Mouse (Mus musculus) liver, postnatal 0 days (tissue): ENCODE results near the gene Cyp2d11. TPM values are rescaled to one million over a fixed set of nuclear protein-coding genes. Genes with fewer than 3 reads are reported as not detected.
"Not testable (repeated sequence)": the region's sequence is repeated elsewhere in the genome, so short reads cannot be mapped to it uniquely, and the experiment has no call there.

ENCODE experiments used
- ATAC-seq: fragments of 200-750 bp; cut with Nextera tagmentation; 2 replicates; pipeline ENCODE4 v1.8.0; 2017; ENCODE audit warnings: mild to moderate bottlenecking, moderate library complexity
- DNase-seq: peaks from one replicate; pipeline ENCODE4 v3.0.0-alpha.2; 2016
- H3K27ac ChIP-seq: fragments of 300-500 bp; sonication (generic); 2 replicates; pipeline ENCODE4 v1.5.1; 2014; ENCODE audit warnings: antibody characterized with exemption, moderate library complexity, mild to moderate bottlenecking, low read depth
- H3K27me3 ChIP-seq: fragments of 300-500 bp; sonication (generic); 2 replicates; pipeline ENCODE4 v1.6.1; 2014; ENCODE audit warnings: low read length, control low read depth, mixed read lengths; ENCODE audit not compliant: insufficient read depth
- H3K36me3 ChIP-seq: fragments of 300-500 bp; sonication (generic); replicated peaks from 2 replicates; pipeline ENCODE4 v1.6.1; 2014; ENCODE audit warnings: mild to moderate bottlenecking, control low read depth, low read length, moderate library complexity, mixed read lengths; ENCODE audit not compliant: insufficient read depth
- H3K4me1 ChIP-seq: fragments of 300-500 bp; sonication (generic); 2 replicates; pipeline ENCODE4 v1.6.1; 2014; ENCODE audit warnings: antibody characterized with exemption, mild to moderate bottlenecking, control low read depth; ENCODE audit not compliant: insufficient read depth
- H3K4me2 ChIP-seq: fragments of 300-500 bp; sonication (generic); 2 replicates; pipeline ENCODE4 v1.6.1; 2014; ENCODE audit warnings: low read depth, mild to moderate bottlenecking, low read length, moderate library complexity, mixed read lengths
- H3K4me3 ChIP-seq: fragments of 300-500 bp; sonication (generic); 2 replicates; pipeline ENCODE4 v1.5.1; 2014; ENCODE audit warnings: low read depth, low read length
- H3K9ac ChIP-seq: fragments of 300-500 bp; sonication (generic); replicated peaks from 2 replicates; pipeline ENCODE4 v1.6.1; 2014; ENCODE audit warnings: mild to moderate bottlenecking, moderate library complexity
- H3K9me3 ChIP-seq: fragments of 300-500 bp; sonication (generic); 2 replicates; pipeline ENCODE4 v1.6.1; 2016; ENCODE audit warnings: mild to moderate bottlenecking, control low read depth, low read length, mixed read lengths
- CTCF ChIP-seq: sonication (generic); IDR thresholded peaks from 2 replicates; pipeline ENCODE4 v1.5.1; 2016; ENCODE audit warnings: antibody characterized with exemption, low read depth
- EP300 ChIP-seq: IDR thresholded peaks from 2 replicates; pipeline ENCODE4 v1.6.1; 2016; ENCODE audit warnings: antibody characterized with exemption, low read depth, mild to moderate bottlenecking
- WGBS: fragments of 180-500 bp; shearing (Covaris S2); extraction: QIAGEN DNeasy Blood & Tissue Kit; methylation state at CpG from one replicate; pipeline ENCODE4 v1.1.7; 2014; ENCODE audit not compliant: insufficient replicate concordance; 5-methylcytosine and 5-hydroxymethylcytosine counted together
- polyA plus RNA-seq: library from polyadenylated mRNA; unstranded; fragments of >200 nt; fragmentation: Nextera tagmentation; extraction: Ambion mirVana; gene quantifications from 2 replicates; pipeline ENCODE4 v1.2.1, GENCODE M21; 2015

Gene Cyp2d11
- polyA plus RNA-seq, 1 experiment from 2014 or later = 0.25 TPM

GRCm38 (mm10) chr15:82406981-82407380, 13.2 kb upstream of the Cyp2d11 start, which contains the start of gene Cyp2d10:
TSS of gene Cyp2d10 (minus strand) at chr15:82407195.
- peak; percentile 93 for ATAC-seq
- H3K4me3 ChIP-seq = peak within 1 kb of the TSS; percentile 50
- peak; percentile 71 for DNase-seq

GRCm38 (mm10) chr15:82404163-82404562, 10.3 kb upstream of the Cyp2d11 start:
- Histone ChIP-seq H3K4me2 (no peak overlapping the region), H3K27ac (no peak overlapping the region), H3K36me3 (no peaks in the 10 kb centered on the region), H3K4me3 (no peak overlapping the region), H3K4me1 (no peaks in the 10 kb centered on the region; the same call in 1 of the 2 replicates), H3K9ac (no peak overlapping the region), H3K27me3 (no peaks in the 10 kb centered on the region), H3K9me3 (no peaks in the 10 kb centered on the region)
- no peak for TF ChIP-seq EP300
- no peak for TF ChIP-seq CTCF
- 79% methylated on average over 3 of the region's 3 CpGs for WGBS
- ATAC-seq (no peak), DNase-seq (no peak)

More at GRCm38 (mm10) chr15:82406981-82407380, 13.2 kb upstream of the Cyp2d11 start, which contains the start of gene Cyp2d10:
- Histone ChIP-seq H3K4me1 (no peaks in the 10 kb centered on the region; the same call in 1 of the 2 replicates), H3K27ac (peak within 1 kb of the TSS; percentile 69), H3K27me3 (no peaks in the 10 kb centered on the region), H3K9me3 (no peaks in the 10 kb centered on the region), H3K4me2 (peak within 1 kb of the TSS; percentile 60), H3K36me3 (no peaks in the 10 kb centered on the region), H3K9ac (peak within 1 kb of the TSS; percentile 67)
- WGBS = 81% methylated on average over 6 of the region's 6 CpGs
- TF ChIP-seq CTCF = 0 out of 2 replicates have a peak, but pooled peaks have one; percentile 12
- TF ChIP-seq EP300 = no peak

- no peaks in the 10 kb centered on the region for H3K27me3 ChIP-seq
- no peak for TF ChIP-seq EP300
- TF ChIP-seq CTCF = no peak
- H3K4me1 ChIP-seq = no peaks in the 10 kb centered on the region; the same call in 1 of the 2 replicates
- no peak overlapping the region for H3K9ac ChIP-seq
- no peak overlapping the region for H3K27ac ChIP-seq
- H3K4me3 ChIP-seq = no peak overlapping the region
- no peaks in the 10 kb centered on the region for H3K36me3 ChIP-seq
- DNase-seq = no peak
- no peak overlapping the region for H3K4me2 ChIP-seq
- ATAC-seq = no peak
- no peaks in the 10 kb centered on the region for H3K9me3 ChIP-seq
- WGBS = 83% methylated on average over 9 of the region's 9 CpGs
Observed at GRCm38 (mm10) chr15:82403606-82404005, 9.8 kb upstream of the Cyp2d11 start.

- no peak for DNase-seq
- no peak overlapping the region for H3K9ac ChIP-seq
- no peaks in the 10 kb centered on the region; the same call in 1 of the 2 replicates for H3K4me1 ChIP-seq
- H3K4me2 ChIP-seq = no peak overlapping the region
- no peak overlapping the region for H3K27ac ChIP-seq
- no peaks in the 10 kb centered on the region for H3K27me3 ChIP-seq
- WGBS = 69% methylated on average over 6 of the region's 6 CpGs
- TF ChIP-seq EP300 (no peak), CTCF (no peak)
- no peaks in the 10 kb centered on the region for H3K36me3 ChIP-seq
- no peak for ATAC-seq
- H3K4me3 ChIP-seq = no peak overlapping the region
- no peaks in the 10 kb centered on the region for H3K9me3 ChIP-seq
Observed at GRCm38 (mm10) chr15:82402741-82403140, 8.9 kb upstream of the Cyp2d11 start.

- DNase-seq (no peak), ATAC-seq (no peak)
- TF ChIP-seq CTCF = no peak
- no peak for TF ChIP-seq EP300
- Histone ChIP-seq H3K27me3 (no peaks in the 10 kb centered on the region), H3K4me1 (no peaks in the 10 kb centered on the region), H3K4me3 (no peak overlapping the region), H3K4me2 (no peak overlapping the region), H3K36me3 (no peaks in the 10 kb centered on the region), H3K9me3 (no peaks in the 10 kb centered on the region), H3K27ac (no peak overlapping the region), H3K9ac (no peak overlapping the region)
Observed at GRCm38 (mm10) chr15:82402106-82402505, 8.3 kb upstream of the Cyp2d11 start.

- Histone ChIP-seq H3K9me3 (no peaks in the 10 kb centered on the region), H3K4me2 (no peak overlapping the region), H3K27me3 (no peaks in the 10 kb centered on the region), H3K27ac (no peak overlapping the region), H3K4me1 (no peaks in the 10 kb centered on the region), H3K9ac (no peak overlapping the region), H3K4me3 (no peak overlapping the region), H3K36me3 (no peaks in the 10 kb centered on the region)
- DNase-seq = no peak
- 45% methylated on average over 2 of the region's 2 CpGs for WGBS
- TF ChIP-seq CTCF (no peak), EP300 (no peak)
- ATAC-seq = no peak
Observed at GRCm38 (mm10) chr15:82401516-82401915, 7.7 kb upstream of the Cyp2d11 start.

- not testable (repeated sequence) for H3K9me3 ChIP-seq, H3K27me3 ChIP-seq, H3K36me3 ChIP-seq, H3K4me1 ChIP-seq, H3K4me3 ChIP-seq, H3K4me2 ChIP-seq, H3K9ac ChIP-seq, DNase-seq
- 51% methylated on average over 3 of the region's 3 CpGs for WGBS
- H3K27ac ChIP-seq = peak overlapping the region; percentile 77
- peak; percentile 82 for ATAC-seq
- TF ChIP-seq EP300 = peak; percentile 36; the same call in 1 of the 2 replicates
Observed at GRCm38 (mm10) chr15:82395955-82396354, 2.1 kb upstream of the Cyp2d11 start.

GRCm38 (mm10) chr15:82389916-82390315, 3.9 kb downstream of the Cyp2d11 start:
- not testable (repeated sequence) for H3K4me1 ChIP-seq, H3K9me3 ChIP-seq, H3K27ac ChIP-seq, H3K4me2 ChIP-seq, H3K9ac ChIP-seq, H3K36me3 ChIP-seq, H3K27me3 ChIP-seq, ATAC-seq, H3K4me3 ChIP-seq
- DNase-seq = peak; percentile 12
- WGBS = 84% methylated on average over 10 of the region's 10 CpGs
